Mouse (Mus musculus): ENCODE measurements around the gene Acbd4. TPM values are rescaled to one million over a fixed set of nuclear protein-coding genes. Genes with fewer than 3 reads are reported as not detected.

Acbd4 gene
- polyA plus RNA-seq, 1 experiment from 2014 or later, result 9.0 TPM

DNA sequence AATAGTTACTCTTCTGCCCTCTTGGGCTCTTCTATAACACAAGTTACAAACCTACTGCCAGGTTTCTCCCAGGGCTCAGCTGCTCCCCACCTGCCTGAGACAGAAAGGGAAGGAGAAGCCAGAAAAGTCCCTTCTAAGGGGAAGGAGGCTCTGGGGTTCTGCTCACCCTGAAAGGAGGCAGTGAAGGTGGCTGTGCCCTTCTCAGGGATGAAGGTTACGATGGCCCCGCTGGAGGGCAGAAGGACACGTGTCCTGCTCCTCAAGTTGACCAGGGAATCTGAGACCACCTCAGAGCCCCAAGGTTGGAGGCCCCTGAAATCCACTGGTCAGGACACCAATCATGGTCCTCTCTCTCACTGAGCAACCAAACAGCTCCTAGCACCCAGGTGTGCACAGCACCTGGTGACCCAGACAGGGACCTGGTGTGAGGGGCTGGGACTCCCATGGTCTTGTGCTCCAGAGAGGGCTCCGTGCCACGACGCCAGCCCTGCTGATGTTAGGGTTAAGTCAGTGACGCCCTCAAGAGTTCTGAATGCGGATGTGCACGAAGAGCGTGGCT lies 31.1 kb upstream of the Acbd4 start:
- no peaks in the 10 kb centered on the region for H3K9me3 ChIP-seq
- no peak overlapping the region for H3K4me3 ChIP-seq
- H3K36me3 ChIP-seq, result peaks cover 56% of the 10 kb centered on the region
- 95% methylated on average over 10 of the region's 10 CpGs for WGBS
- no peak overlapping the region for H3K4me2 ChIP-seq
- H3K27me3 ChIP-seq, result no peaks in the 10 kb centered on the region
- ATAC-seq (ENCODE audit: low FRiP score), result no peak
- H3K9ac ChIP-seq, result no peak overlapping the region
- H3K27ac ChIP-seq, result no peak overlapping the region
- H3K4me1 ChIP-seq (replicated peaks), result peaks cover 7% of the 10 kb centered on the region; the same call in 1 of the 2 replicates

DNA sequence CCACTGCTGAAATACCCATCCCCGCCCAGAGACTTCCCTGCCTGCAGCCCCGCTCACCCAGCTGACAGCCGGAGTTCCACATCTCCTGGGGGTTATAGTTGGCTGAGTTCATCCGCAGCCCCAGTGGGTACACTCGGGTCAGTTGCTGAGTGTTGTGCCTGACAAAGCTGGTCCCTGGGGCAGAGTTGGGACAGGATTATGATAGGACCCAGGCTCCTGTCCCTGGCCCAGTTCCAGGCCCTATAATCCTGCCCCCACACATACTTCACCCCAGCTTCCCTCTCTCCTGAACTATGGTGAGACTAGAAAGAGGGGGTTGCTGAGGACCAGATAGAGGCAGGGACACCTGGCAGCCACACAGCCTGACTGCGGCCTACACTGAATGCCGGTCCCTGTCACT lies 27.8 kb upstream of the Acbd4 start:
- no peak overlapping the region for H3K9ac ChIP-seq
- ATAC-seq (ENCODE audit: low FRiP score), result no peak
- H3K4me3 ChIP-seq, result no peak overlapping the region
- no peak overlapping the region for H3K4me2 ChIP-seq
- H3K4me1 ChIP-seq (replicated peaks), result peaks cover 7% of the 10 kb centered on the region; the same call in 1 of the 2 replicates
- H3K9me3 ChIP-seq, result no peaks in the 10 kb centered on the region
- H3K27ac ChIP-seq, result no peak overlapping the region
- peaks cover 23% of the 10 kb centered on the region for H3K36me3 ChIP-seq
- WGBS, result 90% methylated on average over 7 of the region's 7 CpGs
- H3K27me3 ChIP-seq, result peaks cover 7% of the 10 kb centered on the region; the same call in 1 of the 2 replicates

DNA sequence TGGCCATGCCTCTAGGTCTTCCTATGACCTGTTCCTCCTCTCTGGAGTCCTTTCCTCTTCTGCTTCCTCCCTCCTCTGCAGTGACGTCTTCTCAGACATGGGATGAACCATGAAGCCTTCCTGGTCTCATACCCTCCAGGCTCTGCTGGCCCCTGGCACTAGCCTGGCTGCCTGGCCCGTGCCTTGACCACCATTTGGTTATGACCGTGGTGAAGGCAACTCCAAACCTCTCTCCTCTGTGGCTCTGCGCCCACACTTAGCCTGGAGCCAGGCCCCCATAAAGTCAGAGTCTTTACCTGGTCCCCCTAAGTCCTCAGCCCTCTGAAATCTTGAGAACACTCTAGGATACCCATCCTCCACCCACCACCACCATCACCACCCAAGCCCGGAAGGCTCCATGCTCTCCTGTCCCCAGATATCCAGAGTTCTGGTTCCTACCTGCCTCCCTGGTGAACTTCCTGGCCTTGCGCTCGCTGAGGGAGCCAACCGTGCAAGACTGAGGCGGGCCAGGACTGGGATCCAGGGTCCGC lies 27.3 kb upstream of the Acbd4 start:
- no peak for ATAC-seq (ENCODE audit: low FRiP score)
- Histone ChIP-seq H3K9me3 (no peaks in the 10 kb centered on the region), H3K27ac (no peak overlapping the region), H3K4me2 (no peak overlapping the region), H3K36me3 (peaks cover 18% of the 10 kb centered on the region), H3K9ac (no peak overlapping the region), H3K4me3 (no peak overlapping the region), H3K27me3 (peaks cover 12% of the 10 kb centered on the region), H3K4me1 (replicated peaks) (peaks cover 7% of the 10 kb centered on the region; the same call in 1 of the 2 replicates)
- WGBS, result 62% methylated on average over 10 of the region's 10 CpGs

DNA sequence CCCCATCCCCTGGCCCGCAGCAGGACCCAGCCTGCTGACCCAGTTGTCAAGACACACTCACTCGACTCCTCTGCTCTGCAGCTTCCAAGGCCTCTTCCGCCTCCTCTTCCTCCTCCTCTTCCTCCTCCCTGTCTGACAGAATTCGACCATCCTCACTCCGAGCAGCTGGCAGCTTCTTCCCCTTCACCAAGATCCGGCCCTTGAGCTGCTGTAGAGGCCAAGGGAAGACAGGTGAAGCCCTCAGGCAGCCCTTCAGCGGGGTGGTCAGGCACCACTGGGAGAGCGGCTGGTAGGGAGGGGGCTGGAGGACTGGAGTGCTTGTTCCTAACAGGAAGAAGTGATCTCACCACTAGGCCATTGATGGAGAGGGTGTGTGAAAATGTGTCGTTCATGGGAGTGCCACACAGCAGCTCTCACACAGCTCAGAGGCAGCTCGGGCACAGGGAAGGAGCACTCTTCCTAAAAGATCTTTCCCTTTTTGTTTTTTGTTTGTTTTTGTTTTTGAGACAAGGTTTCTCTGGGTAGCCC lies 26.6 kb upstream of the Acbd4 start:
- Histone ChIP-seq H3K4me2 (no peak overlapping the region), H3K27me3 (peaks cover 18% of the 10 kb centered on the region), H3K9ac (no peak overlapping the region), H3K4me1 (replicated peaks) (peaks cover 8% of the 10 kb centered on the region; the same call in 1 of the 2 replicates), H3K36me3 (peaks cover 11% of the 10 kb centered on the region), H3K27ac (no peak overlapping the region), H3K4me3 (no peak overlapping the region), H3K9me3 (no peaks in the 10 kb centered on the region)
- no peak for ATAC-seq (ENCODE audit: low FRiP score)
- 29% methylated on average over 10 of the region's 10 CpGs for WGBS

DNA sequence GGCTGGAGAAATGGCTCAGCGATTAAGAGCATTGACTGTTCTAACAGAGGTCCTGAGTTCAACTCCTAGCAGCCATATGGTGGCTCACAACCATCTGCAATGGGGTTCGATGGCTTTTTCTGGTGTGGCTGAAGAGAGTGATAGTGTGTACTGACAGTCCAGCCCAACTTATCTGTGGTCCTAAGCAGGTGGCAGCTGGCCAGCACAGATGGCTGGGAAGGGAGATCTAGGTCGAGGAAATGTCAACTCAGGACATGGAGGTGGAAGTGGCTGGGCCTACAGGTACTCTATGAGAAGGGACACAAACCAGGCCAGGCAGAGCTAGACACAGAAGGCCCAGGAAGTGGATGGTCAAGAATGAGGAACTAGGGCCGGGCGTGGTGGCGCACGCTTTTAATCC lies 25.5 kb upstream of the Acbd4 start:
- Histone ChIP-seq H3K27me3 (peaks cover 30% of the 10 kb centered on the region), H3K36me3 (peaks cover under 1% of the 10 kb centered on the region; the same call in 1 of the 2 replicates)
- WGBS, result 88% methylated on average over 7 of the region's 7 CpGs

DNA sequence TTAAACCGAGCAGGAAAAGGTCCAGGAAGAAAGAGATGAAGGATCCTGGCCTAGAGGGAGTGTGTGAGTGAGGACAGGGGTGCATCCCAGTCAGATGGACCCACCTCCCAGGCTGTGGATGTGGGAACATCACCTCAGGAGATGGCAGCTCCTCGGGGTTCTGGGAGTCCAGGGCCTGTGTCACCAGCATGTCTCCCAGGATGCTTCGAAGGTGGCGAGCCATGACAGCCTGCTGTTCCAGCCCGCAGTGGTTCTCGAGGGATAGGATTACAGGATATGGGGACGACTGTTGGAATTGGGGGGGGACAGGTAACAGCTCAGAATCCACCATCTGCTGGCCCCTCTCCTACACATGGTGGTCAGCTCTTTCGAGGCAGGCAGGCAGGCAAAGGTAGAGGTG lies 24.9 kb upstream of the Acbd4 start:
- 84% methylated on average over 8 of the region's 8 CpGs for WGBS
- Histone ChIP-seq H3K27ac (no peak overlapping the region), H3K4me1 (replicated peaks) (peaks cover 22% of the 10 kb centered on the region), H3K4me2 (no peak overlapping the region), H3K27me3 (peaks cover 36% of the 10 kb centered on the region), H3K9me3 (no peaks in the 10 kb centered on the region), H3K36me3 (no peaks in the 10 kb centered on the region), H3K4me3 (no peak overlapping the region), H3K9ac (no peak overlapping the region)
- no peak for ATAC-seq (ENCODE audit: low FRiP score)

More for the DNA sequence above, 25.5 kb upstream of the Acbd4 start:
- Histone ChIP-seq H3K27ac (no peak overlapping the region), H3K4me3 (no peak overlapping the region), H3K4me2 (no peak overlapping the region), H3K9ac (no peak overlapping the region), H3K4me1 (replicated peaks) (peaks cover 19% of the 10 kb centered on the region), H3K9me3 (no peaks in the 10 kb centered on the region)
- ATAC-seq (ENCODE audit: low FRiP score), result no peak

DNA sequence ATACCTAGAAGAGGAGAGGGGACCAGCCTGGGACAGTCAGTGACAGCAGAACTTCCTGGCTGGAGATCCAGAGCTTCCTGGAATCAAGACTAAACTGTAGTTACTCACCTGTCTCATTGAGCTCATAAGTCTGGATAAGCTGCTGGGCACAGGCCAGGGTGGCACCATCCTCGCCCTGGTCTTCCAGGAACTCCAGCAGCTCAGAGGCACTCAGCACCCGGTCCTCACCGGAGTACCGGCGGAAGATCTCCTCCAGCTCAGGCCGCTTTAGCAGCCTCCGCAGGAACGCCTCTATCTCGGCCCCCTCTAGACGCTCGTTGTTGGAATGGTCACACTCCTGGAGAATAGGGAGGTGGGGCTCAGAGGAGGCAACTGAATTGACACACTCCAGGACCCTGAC lies 23.4 kb upstream of the Acbd4 start:
- 88% methylated on average over 11 of the region's 11 CpGs for WGBS
- Histone ChIP-seq H3K4me1 (replicated peaks) (peaks cover 22% of the 10 kb centered on the region), H3K27me3 (peaks cover 51% of the 10 kb centered on the region), H3K9ac (no peak overlapping the region), H3K36me3 (no peaks in the 10 kb centered on the region), H3K4me3 (no peak overlapping the region), H3K27ac (no peak overlapping the region), H3K4me2 (no peak overlapping the region), H3K9me3 (no peaks in the 10 kb centered on the region)
- ATAC-seq (ENCODE audit: low FRiP score), result no peak

DNA sequence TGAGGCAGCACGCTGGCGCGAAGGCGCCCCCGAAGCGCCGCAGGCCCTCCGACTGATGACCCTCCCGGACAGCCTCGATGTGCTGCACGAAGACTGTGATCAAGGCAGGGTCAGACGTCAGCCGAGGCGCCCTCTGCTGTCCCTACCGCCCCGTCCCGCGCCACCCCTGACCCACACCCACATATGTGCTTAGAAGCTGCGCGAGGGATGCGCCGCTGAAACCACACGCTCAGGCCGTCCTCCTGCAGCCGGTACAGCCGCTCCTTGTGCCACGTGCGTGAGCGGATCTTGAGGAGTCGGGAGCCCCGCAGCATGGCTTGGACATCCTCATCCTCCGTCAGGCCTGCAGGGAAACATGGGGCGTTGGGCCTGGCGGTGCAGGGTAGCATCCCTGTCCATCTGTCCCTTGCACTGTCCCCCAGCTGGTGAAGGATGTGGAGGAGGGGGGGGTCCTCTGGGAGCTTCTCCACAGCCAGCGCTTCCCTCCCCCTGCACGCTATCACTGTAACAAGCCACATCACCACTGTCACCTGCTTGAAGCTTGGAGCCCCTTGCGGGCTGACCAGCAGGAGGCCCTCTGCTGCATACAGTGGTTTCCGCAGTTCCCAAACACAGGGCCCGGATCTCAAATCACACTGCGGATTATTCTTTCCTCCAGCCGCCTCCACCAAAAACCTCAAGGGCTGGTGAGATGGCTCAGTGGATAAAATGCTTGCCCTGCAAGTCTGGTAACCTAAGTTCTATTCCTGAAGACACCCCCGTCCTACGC lies 21.0 kb upstream of the Acbd4 start:
- 1% methylated on average over 43 of the region's 43 CpGs for WGBS

DNA sequence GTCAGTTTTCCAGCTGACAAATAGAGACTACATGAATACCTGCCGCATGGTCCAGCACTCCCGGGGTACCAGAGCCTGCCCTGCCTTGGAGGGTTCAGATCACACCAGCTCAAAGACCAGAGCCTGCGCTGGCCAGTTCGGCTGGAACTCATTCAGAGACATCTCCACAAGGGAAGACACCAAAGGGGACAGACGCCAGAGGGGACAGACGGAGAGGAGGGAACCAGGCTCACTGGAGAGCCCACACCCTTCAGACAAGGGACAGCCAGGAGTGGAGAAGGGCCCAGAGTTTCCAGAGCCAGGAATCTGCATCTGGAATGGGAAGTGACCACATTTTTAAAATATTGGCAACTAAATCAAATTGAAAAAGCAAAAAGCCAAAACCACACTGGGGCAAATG lies 19.9 kb upstream of the Acbd4 start:
- no peak overlapping the region for H3K4me3 ChIP-seq
- no peak for ATAC-seq (ENCODE audit: low FRiP score)
- H3K36me3 ChIP-seq, result no peaks in the 10 kb centered on the region
- peaks cover 14% of the 10 kb centered on the region for H3K4me1 ChIP-seq (replicated peaks)
- H3K4me2 ChIP-seq, result no peak overlapping the region
- no peaks in the 10 kb centered on the region for H3K9me3 ChIP-seq
- H3K27ac ChIP-seq, result no peak overlapping the region
- WGBS, result 51% methylated on average over 6 of the region's 6 CpGs
- peaks cover 54% of the 10 kb centered on the region for H3K27me3 ChIP-seq
- H3K9ac ChIP-seq, result no peak overlapping the region

More for the DNA sequence above, 21.0 kb upstream of the Acbd4 start:
- Histone ChIP-seq H3K4me3 (peak overlapping the region; percentile 33), H3K27ac (no peak overlapping the region), H3K9ac (peak overlapping the region; percentile 67), H3K36me3 (no peaks in the 10 kb centered on the region), H3K4me1 (replicated peaks) (peaks cover 14% of the 10 kb centered on the region), H3K9me3 (no peaks in the 10 kb centered on the region), H3K27me3 (peaks cover 54% of the 10 kb centered on the region), H3K4me2 (peak overlapping the region; percentile 62)
- peak; percentile 49; the same call in 1 of the 2 replicates for ATAC-seq (ENCODE audit: low FRiP score)

DNA sequence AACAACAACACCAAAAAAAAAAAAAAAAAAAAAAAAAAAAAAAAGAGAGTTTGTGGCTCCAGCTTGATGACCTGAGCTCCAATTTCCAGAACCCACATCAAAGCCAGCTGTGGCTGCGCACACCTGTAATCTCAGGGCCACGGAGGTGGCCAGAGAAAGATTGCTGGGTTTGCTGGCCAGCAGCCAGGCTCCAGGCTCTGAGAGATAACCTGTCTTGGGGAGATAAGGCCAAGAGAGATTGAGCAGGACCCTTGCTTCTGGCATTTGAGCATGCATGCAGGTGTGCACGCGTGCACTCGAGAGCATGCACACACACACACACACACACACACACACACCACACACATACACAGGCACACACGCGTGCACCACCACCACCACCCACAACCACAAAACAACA lies 8.2 kb upstream of the Acbd4 start:
- no peaks in the 10 kb centered on the region for H3K4me1 ChIP-seq (replicated peaks)
- no peak for ATAC-seq (ENCODE audit: low FRiP score)
- WGBS, result 97% methylated on average over 7 of the region's 7 CpGs
- H3K36me3 ChIP-seq, result no peaks in the 10 kb centered on the region
- no peak overlapping the region for H3K27ac ChIP-seq
- H3K4me2 ChIP-seq, result no peak overlapping the region
- H3K9ac ChIP-seq, result no peak overlapping the region
- H3K9me3 ChIP-seq, result no peaks in the 10 kb centered on the region
- H3K27me3 ChIP-seq, result peaks cover 25% of the 10 kb centered on the region
- no peak overlapping the region for H3K4me3 ChIP-seq

DNA sequence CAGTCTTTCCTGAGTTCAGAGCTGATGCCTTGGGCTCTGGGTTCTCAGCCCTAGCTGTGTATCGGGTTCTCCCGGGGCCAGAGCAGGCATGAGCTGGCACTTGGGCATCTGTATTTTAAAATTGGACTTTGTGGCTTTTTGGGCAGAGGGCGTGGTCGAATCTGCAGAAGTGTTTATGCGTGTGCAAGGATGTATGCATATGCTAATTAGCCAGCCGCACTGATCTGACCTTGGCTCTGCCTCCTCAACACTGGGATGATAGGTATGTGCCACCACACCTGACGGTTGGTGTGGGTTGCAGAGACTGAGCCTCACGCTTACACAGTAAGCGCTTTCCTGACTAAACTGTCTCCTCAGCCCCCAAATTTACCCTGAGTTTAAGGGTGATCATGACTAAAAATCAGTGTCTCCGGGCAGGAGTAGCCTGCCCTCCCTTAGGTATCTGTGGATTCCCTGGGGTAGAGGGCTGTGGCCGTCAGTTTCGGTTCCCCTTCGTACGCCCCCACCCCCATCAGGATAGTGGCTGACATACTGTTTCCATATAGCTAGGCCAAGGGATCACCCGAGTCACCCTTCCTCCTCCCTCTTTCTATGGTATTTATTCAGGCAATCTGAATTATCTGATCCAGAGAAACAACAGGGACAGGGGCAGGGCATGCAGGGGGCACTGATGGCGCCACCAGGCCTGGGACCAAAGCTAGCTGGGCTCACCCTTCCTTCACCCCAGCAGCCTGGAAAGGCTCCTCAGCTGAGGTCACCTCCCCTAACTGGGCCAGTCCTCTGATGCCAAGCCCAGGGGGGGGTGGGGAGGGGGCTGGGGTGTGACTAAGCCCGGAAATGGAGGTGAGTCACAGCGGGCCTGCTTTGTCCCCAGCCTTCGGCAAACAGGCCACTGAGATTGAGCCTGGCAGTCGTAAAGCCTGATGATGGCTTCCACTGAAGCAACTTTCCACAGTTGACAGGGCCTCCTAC lies 7.3 kb upstream of the Acbd4 start:
- H3K4me2 ChIP-seq, result no peak overlapping the region
- no peaks in the 10 kb centered on the region for H3K36me3 ChIP-seq
- no peaks in the 10 kb centered on the region for H3K9me3 ChIP-seq
- no peak overlapping the region for H3K9ac ChIP-seq
- 0 out of 2 replicates have a peak, but pooled peaks cover 3% of the 10 kb centered on the region for H3K4me1 ChIP-seq (replicated peaks)
- H3K27me3 ChIP-seq, result peaks cover 33% of the 10 kb centered on the region
- H3K27ac ChIP-seq, result no peak overlapping the region
- no peak overlapping the region for H3K4me3 ChIP-seq
- WGBS, result 72% methylated on average over 20 of the region's 20 CpGs
- ATAC-seq (ENCODE audit: low FRiP score), result no peak
